Mouse (Mus musculus) myocyte (in vitro differentiated cells): ENCODE measurements around the gene B3galt4. TPM values are rescaled to one million over a fixed set of nuclear protein-coding genes. Genes with fewer than 3 reads are reported as not detected.

Experiments used
- H3K27me3 ChIP-seq: one replicate; pipeline ENCODE4 v1.6.1; 2011; ENCODE audit not compliant: control insufficient read depth, insufficient read depth, insufficient read length
- H3K36me3 ChIP-seq: one replicate; pipeline ENCODE4 v1.6.1; 2011; ENCODE audit not compliant: control insufficient read depth, insufficient read depth
- H3K4me2 ChIP-seq: one replicate; pipeline ENCODE4 v1.6.1; 2011; ENCODE audit warnings: low read depth, control low read depth
- H3K4me3 ChIP-seq: one replicate; pipeline ENCODE4 v1.5.1; 2011; ENCODE audit warnings: mild to moderate bottlenecking, control low read depth, moderate library complexity
- H3K79me2 ChIP-seq: one replicate; pipeline ENCODE4 v1.6.1; 2011; ENCODE audit not compliant: control insufficient read depth, insufficient read depth
- H3ac ChIP-seq: one replicate; pipeline ENCODE4 v1.6.1; 2011; ENCODE audit not compliant: control insufficient read depth, insufficient read length
- CEBPB ChIP-seq: IDR thresholded peaks from 2 replicates; pipeline ENCODE4 v1.6.1; 2011; ENCODE audit warnings: mild to moderate bottlenecking, moderate library complexity; ENCODE audit not compliant: poor library complexity, insufficient read depth, severe bottlenecking
- E2F4 ChIP-seq: IDR thresholded peaks from one replicate; pipeline ENCODE4 v1.6.1; 2011; ENCODE audit warnings: mild to moderate bottlenecking, control low read depth, moderate library complexity; ENCODE audit not compliant: insufficient read depth
- MAX ChIP-seq: IDR thresholded peaks from one replicate; pipeline ENCODE4 v1.6.1; 2011; ENCODE audit warnings: low read depth, mild to moderate bottlenecking, control low read depth
- MYOD1 ChIP-seq, 3 experiments: IDR thresholded peaks; one replicate each; pipeline ENCODE4 v1.6.1; 2011; ENCODE audit warnings: control low read depth in 2 of 3, low read depth in 2 of 3, mild to moderate bottlenecking in 2 of 3, moderate library complexity in 1 of 3; ENCODE audit not compliant: insufficient read length in 2 of 3, control insufficient read depth in 1 of 3
- MYOG ChIP-seq, 3 experiments: IDR thresholded peaks; one replicate each; pipeline ENCODE4 v1.6.1; 2011; ENCODE audit warnings: control low read depth in 2 of 3, low read depth in 2 of 3, mild to moderate bottlenecking in 2 of 3; ENCODE audit not compliant: insufficient read length in 2 of 3, control insufficient read depth in 1 of 3, insufficient read depth in 1 of 3
- POLR2A ChIP-seq: IDR thresholded peaks from one replicate; pipeline ENCODE4 v1.6.1; 2011; ENCODE audit warnings: low read depth, mild to moderate bottlenecking, control low read depth, moderate library complexity; ENCODE audit not compliant: insufficient read length
- POLR2AphosphoS2 ChIP-seq: IDR thresholded peaks from one replicate; pipeline ENCODE4 v1.6.1; 2011; ENCODE audit warnings: low read depth, control low read depth; ENCODE audit not compliant: insufficient read length
- REST ChIP-seq: IDR thresholded peaks from one replicate; pipeline ENCODE4 v1.6.1; 2011; ENCODE audit warnings: mild to moderate bottlenecking, control low read depth, moderate library complexity; ENCODE audit not compliant: insufficient read depth, insufficient read length
- SRF ChIP-seq: IDR thresholded peaks from one replicate; pipeline ENCODE4 v1.6.1; 2011; ENCODE audit warnings: low read depth; ENCODE audit not compliant: control insufficient read depth, insufficient read length
- TCF12 ChIP-seq: IDR thresholded peaks from one replicate; pipeline ENCODE4 v1.6.1; 2011; ENCODE audit warnings: mild to moderate bottlenecking, control low read depth; ENCODE audit not compliant: poor library complexity, insufficient read depth, severe bottlenecking
- TCF3 ChIP-seq: IDR thresholded peaks from one replicate; pipeline ENCODE4 v1.6.1; 2011; ENCODE audit warnings: low read depth, control low read depth; ENCODE audit not compliant: insufficient read length
- USF1 ChIP-seq: IDR thresholded peaks from one replicate; pipeline ENCODE4 v1.6.1; 2011; ENCODE audit warnings: low read depth, mild to moderate bottlenecking, control low read depth, moderate library complexity
- polyA plus RNA-seq: library from polyadenylated mRNA; unstranded; fragments of >200 nt; fragmentation: generic; extraction: Trizol; gene quantifications from one replicate; pipeline ENCODE4 v1.2.1, GENCODE M21; 2012; ENCODE audit warnings: missing spikeins

B3galt4 gene
- polyA plus RNA-seq, 1 experiment, result 1.2 TPM

- peak overlapping the region; percentile 81 for H3K4me3 ChIP-seq
- peak overlapping the region; percentile 24 for H3ac ChIP-seq
- TF ChIP-seq MYOG (IDR thresholded peaks at IDR 0.05; ENCODE audit: control insufficient read depth in 1 of 3, insufficient read depth in 1 of 3, insufficient read length in 2 of 3, low read depth in 2 of 3) (no peak), SRF (no peak), MAX (no peak), CEBPB (no peak), POLR2A (no peak), USF1 (no peak), E2F4 (no peak), MYOD1 (IDR thresholded peaks at IDR 0.05; ENCODE audit: control insufficient read depth in 1 of 3, insufficient read length in 2 of 3, low read depth in 2 of 3) (no peak), TCF3 (no peak)
- no peaks in the 10 kb centered on the region for H3K36me3 ChIP-seq
- H3K79me2 ChIP-seq, result peaks cover 23% of the 10 kb centered on the region
- no peaks in the 10 kb centered on the region for H3K27me3 ChIP-seq
- peak overlapping the region; percentile 87 for H3K4me2 ChIP-seq
Measured at GRCm38 (mm10) chr17:33941381-33941780, 9.9 kb downstream of the B3galt4 start.

- H3K79me2 ChIP-seq, result peaks cover 23% of the 10 kb centered on the region
- H3K36me3 ChIP-seq, result no peaks in the 10 kb centered on the region
- H3K4me2 ChIP-seq, result peak overlapping the region; percentile 87
- H3ac ChIP-seq, result peak overlapping the region; percentile 24
- H3K27me3 ChIP-seq, result no peaks in the 10 kb centered on the region
- peak overlapping the region; percentile 81 for H3K4me3 ChIP-seq
- TF ChIP-seq USF1, result no peak
- TF ChIP-seq TCF3, result no peak
- TF ChIP-seq POLR2AphosphoS2, result no peak
- no peak for TF ChIP-seq MYOD1 (IDR thresholded peaks at IDR 0.05; ENCODE audit: control insufficient read depth in 1 of 3, insufficient read length in 2 of 3, low read depth in 2 of 3)
- no peak for TF ChIP-seq TCF12
- TF ChIP-seq REST, result no peak
- TF ChIP-seq MAX, result no peak
- TF ChIP-seq POLR2A, result no peak
- no peak for TF ChIP-seq CEBPB
- no peak for TF ChIP-seq E2F4
- TF ChIP-seq SRF, result no peak
- TF ChIP-seq MYOG (IDR thresholded peaks at IDR 0.05; ENCODE audit: control insufficient read depth in 1 of 3, insufficient read depth in 1 of 3, insufficient read length in 2 of 3, low read depth in 2 of 3), result no peak
Measured at GRCm38 (mm10) chr17:33940981-33941380, 10.3 kb downstream of the B3galt4 start.

GRCm38 (mm10) chr17:33940206-33940805 is 11.0 kb downstream of the B3galt4 start, which contains the start of the genes Pfdn6 and Wdr46:
Gene Pfdn6, minus strand, starts transcription at chr17:33940343.
Gene Wdr46, plus strand, starts transcription at chr17:33940660.
- peak within 1 kb of the TSS; percentile 81 for H3K4me3 ChIP-seq
- H3K4me2 ChIP-seq, result peak within 1 kb of the TSS; percentile 87
- H3K36me3 ChIP-seq, result no peaks in the 10 kb centered on the region
- H3K79me2 ChIP-seq, result peaks cover 23% of the 10 kb centered on the region
- TF ChIP-seq CEBPB (no peak), E2F4 (peak; percentile 70), MYOD1 (IDR thresholded peaks at IDR 0.05; ENCODE audit: control insufficient read depth in 1 of 3, insufficient read length in 2 of 3, low read depth in 2 of 3) (no peak), REST (no peak), USF1 (no peak), POLR2A (peak; percentile 47), POLR2AphosphoS2 (peak; percentile 25), MAX (peak; percentile 68), TCF3 (no peak), SRF (no peak)
- no peaks in the 10 kb centered on the region for H3K27me3 ChIP-seq
- H3ac ChIP-seq, result peak within 1 kb of the TSS; percentile 24

- TF ChIP-seq USF1 (no peak), E2F4 (no peak), MYOG (IDR thresholded peaks at IDR 0.05; ENCODE audit: control insufficient read depth in 1 of 3, insufficient read depth in 1 of 3, insufficient read length in 2 of 3, low read depth in 2 of 3) (no peak), REST (no peak), SRF (no peak), POLR2AphosphoS2 (no peak), TCF12 (no peak), MYOD1 (IDR thresholded peaks at IDR 0.05; ENCODE audit: control insufficient read depth in 1 of 3, insufficient read length in 2 of 3, low read depth in 2 of 3) (no peak), CEBPB (no peak), MAX (no peak), TCF3 (no peak), POLR2A (no peak)
- Histone ChIP-seq H3ac (no peak overlapping the region), H3K27me3 (no peaks in the 10 kb centered on the region), H3K36me3 (no peaks in the 10 kb centered on the region), H3K4me2 (peak overlapping the region; percentile 86), H3K4me3 (peak overlapping the region; percentile 81), H3K79me2 (peaks cover 23% of the 10 kb centered on the region)
Measured at GRCm38 (mm10) chr17:33938783-33939182, 12.5 kb downstream of the B3galt4 start.
